Mouse (Mus musculus) ES-E14 (cell line): ENCODE measurements around the gene Cd79b.

ENCODE experiments used
- CHD2 ChIP-seq: IDR thresholded peaks from 2 replicates; pipeline ENCODE4 v1.6.1; 2014; ENCODE audit warnings: mild to moderate bottlenecking, low read depth, low read length, inconsistent platforms
- HCFC1 ChIP-seq: IDR thresholded peaks from 2 replicates; pipeline ENCODE4 v1.6.1; 2012; ENCODE audit warnings: low read length, inconsistent platforms, borderline replicate concordance; ENCODE audit not compliant: insufficient read depth
- MAFK ChIP-seq: IDR thresholded peaks from 2 replicates; pipeline ENCODE4 v1.6.1; 2014; ENCODE audit warnings: mild to moderate bottlenecking, low read depth, low read length, inconsistent platforms; ENCODE audit not compliant: insufficient read depth
- ZC3H11A ChIP-seq: IDR thresholded peaks from 2 replicates; pipeline ENCODE4 v1.6.1; 2012; ENCODE audit warnings: low read depth, mild to moderate bottlenecking, inconsistent platforms, low read length, borderline replicate concordance

DNA sequence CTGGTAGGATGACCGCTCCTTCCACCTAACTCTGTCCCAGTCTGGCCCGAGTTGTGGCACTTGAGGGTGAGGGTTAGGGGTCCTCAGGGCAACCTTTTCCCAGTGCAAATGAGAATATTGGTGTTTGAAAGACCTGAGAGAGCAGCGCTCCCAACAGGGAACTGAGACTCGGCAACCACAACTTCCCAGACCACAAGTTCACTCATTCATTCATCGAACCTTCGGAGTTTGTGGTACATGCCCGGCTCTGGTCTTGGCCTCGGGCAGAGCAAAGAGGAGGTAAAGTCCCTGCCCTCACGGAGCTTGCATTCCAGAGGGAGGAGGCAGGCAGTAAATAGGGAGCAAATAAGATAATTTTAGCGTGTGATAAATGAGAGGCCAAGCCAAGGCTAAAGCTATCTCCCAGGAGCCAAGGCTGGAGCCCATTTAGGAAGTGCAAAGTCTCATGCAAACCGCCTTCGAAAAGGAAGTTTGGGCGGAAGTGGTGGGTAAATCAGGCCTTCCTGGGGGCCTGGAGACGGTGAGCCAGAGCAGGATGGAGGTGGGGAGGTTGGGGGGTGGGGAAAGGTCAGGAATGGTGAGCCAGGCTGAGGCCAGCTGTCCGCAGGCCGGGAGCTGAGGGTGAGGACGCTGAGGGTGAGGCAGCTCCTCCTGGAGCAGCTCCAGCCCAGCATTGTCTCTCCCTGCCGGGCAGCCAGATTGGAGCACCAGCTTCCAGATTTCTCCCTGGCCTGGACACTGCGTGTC lies 41.0 kb upstream of the Cd79b start:
- TF ChIP-seq HCFC1: no peak
- no peak for TF ChIP-seq MAFK
- no peak for TF ChIP-seq CHD2
- TF ChIP-seq ZC3H11A: no peak
